Mouse (Mus musculus): ENCODE measurements around the gene Pdcd11.

Pdcd11 gene

DNA sequence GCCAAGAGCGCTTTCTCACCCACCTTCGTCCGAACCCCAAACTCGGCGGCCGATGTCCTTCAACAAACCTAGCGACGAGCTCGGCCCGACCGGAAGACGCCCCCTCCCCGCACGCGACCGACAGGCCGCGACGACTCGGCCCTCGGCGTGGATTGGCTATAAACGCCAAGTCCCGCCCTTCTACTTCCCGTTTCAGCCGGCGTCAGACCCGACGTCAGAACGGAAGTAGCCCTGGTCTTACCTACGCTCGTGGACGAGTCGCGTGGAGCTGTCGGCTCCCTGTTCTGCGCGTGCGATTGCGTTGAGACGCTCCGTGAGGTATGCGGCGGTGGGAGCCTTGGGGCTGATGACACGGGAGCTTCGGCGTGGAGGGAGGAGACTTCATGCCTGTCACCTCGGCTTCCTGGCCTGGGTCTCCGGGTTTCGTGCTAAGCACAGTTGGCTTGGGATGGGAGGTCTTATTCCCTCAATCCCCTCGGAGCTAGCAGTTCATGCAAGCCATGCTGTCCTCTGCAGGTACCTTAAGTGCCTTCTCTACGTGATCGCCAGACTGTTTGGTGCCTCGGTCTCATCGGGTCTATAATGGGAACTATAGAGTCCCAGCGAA is at the start of gene Pdcd11, which contains the start of gene Usmg5:
Pdcd11 (plus strand) TSS at position 219 of the 607 bp plus-strand sequence.
Usmg5 (minus strand) TSS at position 98 of the 607 bp plus-strand sequence.
- peak; percentile 92 to 95 for DNase-seq (ENCODE audit: low spot score in 2 of 2)

DNA sequence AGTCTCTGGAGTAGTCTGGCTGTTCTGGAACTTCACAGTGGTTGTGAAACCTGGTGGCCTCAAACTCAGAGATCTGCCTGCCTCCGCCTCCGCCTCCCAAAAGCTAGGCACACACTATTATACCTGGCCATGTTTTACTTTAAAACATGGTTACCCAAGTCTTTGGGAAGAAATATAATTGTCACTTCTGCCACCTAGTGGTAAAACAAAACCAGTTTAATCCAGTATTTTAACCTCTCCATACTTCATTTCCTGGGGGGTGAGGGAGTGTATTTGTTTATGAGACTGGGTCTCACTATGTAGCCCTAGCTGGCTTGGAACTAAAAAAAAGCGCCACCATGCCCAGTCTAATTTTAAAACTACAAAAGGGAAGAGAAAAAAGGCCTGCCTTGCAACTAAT is 47.0 kb upstream of the Pdcd11 start:
- no peak for DNase-seq (ENCODE audit: low spot score in 2 of 2)

DNA sequence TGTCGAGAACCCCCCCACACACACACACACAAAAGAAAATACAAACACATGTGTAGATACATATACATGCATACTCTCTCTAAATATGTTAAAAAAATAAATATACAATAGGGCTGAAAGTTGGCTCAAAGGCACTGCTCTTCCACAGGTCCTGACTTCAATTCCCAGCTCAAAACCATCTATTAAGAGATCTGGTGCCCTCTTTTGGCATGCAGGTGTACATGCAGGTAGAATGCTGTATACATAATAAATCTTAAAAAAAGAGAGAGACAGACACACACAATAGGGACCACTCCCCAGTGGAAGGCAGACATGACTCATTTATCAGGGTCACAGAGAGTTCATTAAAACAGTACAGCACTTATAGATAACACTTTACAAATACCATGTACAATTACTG is 44.2 kb upstream of the Pdcd11 start:
- DNase-seq (ENCODE audit: low spot score in 2 of 2) = no peak

DNA sequence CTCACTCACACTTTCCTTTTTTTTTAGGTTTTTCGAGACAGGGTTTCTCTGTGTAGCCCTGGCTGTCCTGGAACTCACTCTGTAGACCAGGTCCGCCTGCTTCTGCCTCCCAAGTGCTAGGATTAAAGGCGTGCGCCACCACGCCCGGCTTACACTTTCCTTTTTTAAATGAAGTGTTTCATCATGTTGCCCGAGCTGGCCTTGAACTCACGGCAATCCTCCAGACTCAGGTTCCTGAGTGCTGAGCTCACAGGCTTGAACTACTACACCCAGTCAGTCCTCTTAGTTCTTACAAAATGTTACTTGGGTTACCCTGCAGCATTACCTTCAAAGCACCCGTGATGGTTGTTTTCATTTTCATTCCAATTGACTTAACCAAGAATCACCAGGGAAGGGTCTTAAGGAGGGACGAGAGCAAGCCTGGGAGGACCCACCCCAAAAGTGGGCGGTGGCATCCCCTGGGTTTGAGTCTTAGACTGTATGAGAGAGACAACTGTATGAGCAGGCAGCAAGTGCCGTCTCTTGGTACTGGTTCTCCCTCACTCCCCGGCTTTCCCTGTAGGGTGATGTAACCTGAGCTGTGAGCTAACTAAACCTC is 43.2 kb upstream of the Pdcd11 start:
- DNase-seq (ENCODE audit: low spot score in 2 of 2) = no peak

DNA sequence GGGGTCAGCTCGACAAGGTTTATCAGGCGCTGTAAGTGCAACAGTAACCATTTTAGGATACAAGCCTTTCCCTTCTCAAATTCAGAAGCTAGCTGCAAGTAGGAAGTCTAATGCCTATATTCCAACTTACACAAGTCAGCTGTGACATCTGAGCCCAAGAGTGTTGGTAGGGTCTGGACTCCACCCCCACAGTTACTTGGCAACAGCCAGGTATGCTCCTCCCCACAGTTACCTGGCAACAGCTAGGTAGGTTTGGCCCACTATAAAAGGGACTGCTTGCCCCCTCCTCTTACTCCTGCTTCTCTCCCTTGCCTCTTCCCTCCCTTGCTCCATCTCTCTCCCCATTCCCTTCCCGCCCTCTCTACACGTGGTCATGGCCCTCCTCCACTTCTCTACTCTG is 41.5 kb upstream of the Pdcd11 start:
- DNase-seq (ENCODE audit: low spot score in 2 of 2) = no peak

DNA sequence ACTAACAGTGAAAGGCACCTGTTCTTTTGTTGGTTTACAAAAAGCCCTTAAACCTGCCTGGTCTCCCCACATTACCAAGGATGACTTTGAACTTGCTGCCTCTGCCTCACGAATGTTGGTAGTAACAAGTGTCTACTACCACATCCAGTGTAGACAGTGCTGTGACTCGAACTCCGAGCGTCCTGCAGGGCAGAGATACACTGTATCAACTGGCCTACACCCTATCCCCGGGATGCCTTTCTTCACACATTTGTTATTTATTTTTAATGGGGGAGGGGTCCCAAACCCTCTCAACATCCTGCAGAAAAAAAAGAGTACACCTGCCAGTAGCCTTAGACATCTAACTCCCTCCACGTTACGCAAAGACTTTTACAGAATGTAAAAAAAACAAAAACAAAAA is 40.7 kb upstream of the Pdcd11 start:
- no peak for DNase-seq (ENCODE audit: low spot score in 2 of 2)

DNA sequence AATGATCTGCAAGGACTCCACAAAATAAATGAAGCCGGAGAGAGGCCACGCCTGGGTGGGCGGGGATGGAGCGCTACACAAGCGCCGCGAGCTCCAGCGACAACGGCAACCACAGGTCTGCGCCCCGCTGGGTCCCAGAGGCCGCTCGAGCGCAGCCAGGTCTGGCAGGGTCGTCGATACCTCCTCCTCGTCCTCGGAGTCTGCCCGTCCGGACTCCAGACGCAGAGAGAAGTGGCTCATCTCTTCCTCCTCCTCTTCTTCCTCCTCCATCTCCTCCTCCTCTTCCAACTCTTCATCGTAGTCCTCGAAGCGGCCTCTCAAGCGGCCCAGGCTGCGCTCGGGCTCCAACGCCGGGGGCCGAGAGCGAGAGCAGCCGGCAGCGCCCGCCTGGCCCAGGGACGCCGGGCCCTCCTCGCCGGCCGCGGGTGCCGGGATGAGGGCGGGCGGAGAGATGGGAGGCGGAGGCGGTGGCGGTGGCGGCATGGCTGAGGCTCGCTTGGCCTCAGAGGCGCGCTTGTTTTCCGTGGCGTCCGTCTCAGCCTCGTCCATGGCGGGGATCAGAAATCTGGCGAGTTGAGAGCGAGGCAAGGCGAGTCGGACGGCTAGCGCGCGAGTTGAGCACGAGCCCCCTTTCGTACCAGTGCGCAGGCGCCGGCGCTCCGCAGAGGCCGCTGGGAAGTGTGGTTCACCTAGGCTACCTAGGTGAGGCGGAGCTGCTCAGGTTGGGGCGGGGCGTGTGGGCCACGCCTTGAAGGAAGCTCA is 40.1 kb upstream of the Pdcd11 start, which contains the start of gene Pcgf6:
Pcgf6 (minus strand) TSS at position 636 of the 762 bp plus-strand sequence.
- peak; percentile 77 to 90 for DNase-seq (ENCODE audit: low spot score in 2 of 2)

DNA sequence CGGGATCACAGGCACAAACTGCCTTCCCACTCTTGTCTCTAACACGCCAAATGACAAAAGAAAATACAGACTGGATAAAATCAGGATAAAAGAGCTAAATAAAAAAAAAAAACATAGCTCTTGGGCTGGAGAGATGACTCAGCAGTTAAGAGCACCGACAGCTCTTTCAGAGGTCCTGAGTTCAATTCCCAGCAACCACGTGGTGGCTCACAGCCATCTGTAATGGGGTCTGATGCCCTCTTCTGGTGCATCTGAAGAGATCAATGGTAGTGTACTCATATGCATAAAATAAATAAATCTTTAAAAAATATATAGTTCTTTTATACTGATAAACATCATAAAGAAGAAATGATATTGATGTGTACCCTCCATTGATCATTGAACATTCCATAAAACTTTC is 37.6 kb upstream of the Pdcd11 start:
- DNase-seq (ENCODE audit: low spot score in 2 of 2) = no peak

DNA sequence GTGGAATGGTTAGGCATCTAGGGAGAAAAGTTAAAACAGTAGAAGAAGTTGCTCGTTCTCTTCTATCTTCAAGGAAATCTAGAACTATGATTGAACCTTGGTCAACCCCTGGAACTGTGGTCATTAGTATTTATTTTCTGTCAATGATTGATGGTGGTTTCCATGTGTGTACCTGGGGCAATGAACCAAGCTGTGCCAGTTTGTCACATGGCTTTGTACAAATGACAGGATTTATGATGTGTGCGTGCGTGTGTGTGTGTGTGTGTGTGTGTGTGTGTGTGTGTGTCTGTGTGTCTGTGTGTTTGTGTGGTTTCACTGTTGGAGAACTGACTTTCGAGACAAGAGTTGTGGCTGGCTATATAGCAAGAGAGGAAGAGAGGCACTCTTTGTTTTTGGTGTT is 37.1 kb upstream of the Pdcd11 start:
- no peak for DNase-seq (ENCODE audit: low spot score in 2 of 2)

DNA sequence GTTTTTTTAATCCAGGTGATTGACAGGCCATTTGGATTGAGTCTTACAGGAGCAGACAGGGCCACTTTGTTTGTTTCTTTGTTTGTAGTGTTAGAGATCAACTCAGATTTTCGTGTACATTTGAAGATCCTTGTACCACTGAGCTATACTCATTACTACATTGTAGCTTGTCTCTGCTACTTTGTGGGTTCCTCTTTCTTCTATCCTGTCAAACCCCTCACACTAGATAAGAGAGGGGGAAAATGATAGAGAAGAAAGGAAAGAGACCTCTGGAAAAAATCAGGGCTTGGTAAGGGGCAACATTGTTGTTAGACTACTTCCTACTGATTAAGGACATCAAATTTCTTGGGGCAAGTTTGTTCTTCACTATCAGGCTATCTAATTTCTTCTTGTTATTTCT is 32.9 kb upstream of the Pdcd11 start:
- DNase-seq (ENCODE audit: low spot score in 2 of 2) = no peak

DNA sequence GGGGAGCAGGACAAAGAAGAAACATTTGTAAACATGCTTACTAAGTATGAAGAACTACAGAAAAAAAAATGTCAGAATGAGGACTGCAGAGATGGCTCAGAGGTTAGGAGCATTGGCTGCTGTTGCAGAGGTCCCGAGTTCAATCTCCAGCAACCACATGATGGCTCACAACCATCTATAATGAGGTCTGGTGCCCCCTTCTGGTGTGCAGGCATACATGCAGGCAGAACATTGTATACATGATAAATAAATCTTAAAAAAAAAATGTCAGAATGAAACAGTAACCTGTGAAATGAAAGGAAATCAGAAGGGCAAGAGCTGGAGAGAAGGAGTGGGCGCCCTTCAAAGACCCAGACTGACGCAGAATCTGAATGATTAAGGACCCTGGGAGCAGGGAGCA is 24.7 kb upstream of the Pdcd11 start:
- DNase-seq (ENCODE audit: low spot score in 2 of 2) = no peak

DNA sequence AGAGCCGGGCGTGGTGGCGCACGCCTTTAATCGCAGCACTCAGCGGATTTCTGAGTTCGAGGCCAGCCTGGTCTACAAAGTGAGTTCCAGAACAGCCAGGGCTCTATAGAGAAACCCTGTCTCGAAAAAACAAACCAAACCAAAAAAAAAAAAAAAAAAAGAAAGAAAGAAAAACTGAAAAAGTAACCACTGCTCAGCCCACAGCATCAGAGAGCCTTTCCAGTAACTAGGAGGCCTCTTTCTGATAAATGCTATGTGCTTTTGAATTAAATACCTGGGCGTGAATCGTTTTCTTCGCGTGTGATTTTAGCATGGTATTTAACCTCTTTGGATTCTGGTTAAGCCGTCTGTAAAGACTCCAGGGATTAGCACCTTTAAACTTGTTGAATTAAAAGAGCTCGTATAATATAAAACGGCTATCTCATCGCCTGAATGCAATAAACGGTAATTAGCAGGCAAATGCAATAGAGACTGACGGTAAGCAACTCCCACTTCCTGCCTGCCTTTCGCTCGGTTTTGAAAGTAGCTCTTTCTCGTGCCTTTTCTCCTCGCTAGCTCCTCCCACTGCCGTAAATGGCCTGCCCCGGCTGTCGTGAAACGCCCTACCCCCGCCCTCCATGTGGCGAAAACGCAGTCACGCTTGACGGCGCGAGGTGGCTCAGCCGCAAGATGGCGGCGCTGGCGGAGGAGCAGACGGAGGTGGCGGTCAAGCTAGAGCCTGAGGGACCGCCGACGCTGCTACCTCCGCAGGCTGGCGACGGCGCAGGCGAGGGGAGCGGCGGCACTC is 23.3 kb upstream of the Pdcd11 start, which contains the start of gene Taf5:
Taf5 (plus strand) TSS at position 651 of the 787 bp plus-strand sequence.
- peak; percentile 98 for DNase-seq (ENCODE audit: low spot score in 2 of 2)

DNA sequence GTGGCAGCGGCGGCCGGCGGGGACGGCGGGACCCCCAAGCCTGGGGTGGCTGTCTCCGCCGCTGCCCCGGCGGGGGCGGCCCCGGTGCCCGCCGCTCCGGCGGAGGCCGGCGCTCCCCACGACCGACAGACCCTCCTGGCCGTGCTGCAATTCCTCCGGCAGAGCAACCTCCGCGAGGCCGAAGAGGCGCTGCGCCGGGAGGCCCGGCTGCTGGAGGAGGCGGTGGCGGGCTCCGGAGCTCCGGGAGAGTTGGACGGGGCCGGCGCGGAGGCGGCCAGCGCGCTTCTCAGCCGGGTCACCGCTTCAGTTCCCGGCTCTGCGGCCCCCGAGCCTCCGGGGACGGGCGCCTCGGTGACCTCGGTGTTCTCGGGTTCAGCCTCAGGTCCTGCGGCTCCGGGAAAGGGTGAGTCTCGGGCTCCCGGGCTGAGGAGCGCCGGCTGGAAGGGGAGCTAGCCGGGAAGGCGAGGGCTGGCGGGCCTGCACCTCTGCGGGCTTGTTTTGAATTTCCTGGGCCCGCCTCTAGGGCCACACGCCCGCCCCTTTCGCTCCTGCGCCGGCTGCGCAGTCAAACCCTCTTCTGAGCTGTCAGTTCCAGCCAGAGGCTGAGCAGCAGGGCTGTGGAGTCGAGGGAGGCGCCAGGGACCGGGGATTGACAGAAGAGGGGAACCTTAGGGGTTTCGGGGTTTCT is 22.5 kb upstream of the Pdcd11 start:
- peak; percentile 86 to 93 for DNase-seq (ENCODE audit: low spot score in 2 of 2)

DNA sequence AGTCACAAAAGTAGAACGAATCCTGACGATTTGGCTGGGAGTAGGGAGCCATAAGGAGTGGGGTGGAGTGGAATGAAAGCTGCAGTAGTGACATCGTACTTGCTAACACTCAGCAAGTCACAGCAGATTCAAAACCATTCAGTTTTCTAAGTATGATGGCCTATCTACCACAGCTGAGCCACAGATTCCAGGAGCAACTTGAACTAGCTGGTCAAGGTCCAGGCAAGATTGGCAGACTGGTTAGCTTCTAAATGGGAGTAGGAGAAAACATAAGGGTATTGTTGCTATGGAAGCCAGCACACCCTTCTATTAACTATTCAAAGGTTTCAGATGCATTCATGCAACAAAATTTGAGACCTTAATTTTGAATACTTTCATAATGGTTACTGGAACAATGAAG is 2.3 kb upstream of the Pdcd11 start:
- no peak for DNase-seq (ENCODE audit: low spot score in 2 of 2)

DNA sequence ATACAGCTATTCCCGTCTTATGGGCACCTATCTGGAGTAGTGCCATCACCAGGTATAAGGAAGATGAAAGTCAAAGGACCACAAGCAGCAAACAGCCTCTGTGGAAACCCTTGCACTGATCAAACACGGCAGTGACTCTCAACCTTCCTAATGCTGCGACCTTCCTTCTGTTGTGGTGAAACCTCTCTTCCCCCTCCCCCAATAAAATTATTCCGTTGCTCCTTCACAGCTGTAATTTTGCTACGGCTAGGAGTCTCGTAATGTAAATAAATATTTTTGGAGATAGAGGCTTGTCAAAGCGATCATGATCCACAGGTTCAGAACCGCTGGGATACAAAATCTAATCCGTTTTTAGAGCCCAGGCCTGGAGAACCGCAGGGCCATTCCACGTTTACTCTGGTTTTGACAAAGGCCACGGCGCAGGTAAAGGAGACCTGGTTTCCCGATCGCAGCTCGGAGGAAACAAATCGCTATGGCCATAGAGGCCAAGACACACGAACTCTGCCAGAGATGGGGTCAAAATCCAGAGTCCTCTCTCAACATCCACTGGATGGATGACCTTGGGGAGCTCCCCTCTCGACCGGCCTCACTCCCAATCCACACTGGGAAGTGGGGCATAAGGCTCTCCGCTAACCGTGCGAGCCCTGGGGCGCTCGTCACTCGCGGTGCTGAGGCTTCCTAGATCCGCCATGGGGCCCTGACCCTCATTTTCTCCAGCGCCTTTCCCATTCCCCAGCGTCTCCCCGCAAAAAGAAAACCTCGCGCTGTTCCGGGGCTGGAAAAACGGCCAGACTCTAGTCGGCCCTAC is 646 bp upstream of the Pdcd11 start:
- peak in 1 of 2 experiments; percentile 15 for DNase-seq (ENCODE audit: low spot score in 2 of 2)

DNA sequence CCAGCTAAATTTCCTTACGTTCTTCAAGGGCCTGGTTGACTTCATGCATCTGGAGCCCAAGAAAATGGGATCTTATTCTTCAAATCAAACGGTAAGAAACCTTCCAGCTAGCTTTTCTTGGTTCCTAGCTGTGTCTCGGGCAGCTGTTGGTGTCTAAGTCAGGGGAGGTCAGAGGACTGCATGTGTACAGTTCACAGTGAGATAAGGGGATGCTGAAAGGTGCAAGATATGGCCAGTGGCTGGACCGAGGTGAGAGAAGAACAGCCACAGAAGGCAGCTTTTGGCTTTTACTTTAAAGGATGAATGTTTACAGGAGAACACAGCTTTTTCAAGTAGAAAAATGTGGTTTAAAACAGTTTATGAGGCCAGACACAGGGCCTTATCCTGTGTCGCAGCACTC is 10.5 kb downstream of the Pdcd11 start:
- no peak for DNase-seq (ENCODE audit: low spot score in 2 of 2)

DNA sequence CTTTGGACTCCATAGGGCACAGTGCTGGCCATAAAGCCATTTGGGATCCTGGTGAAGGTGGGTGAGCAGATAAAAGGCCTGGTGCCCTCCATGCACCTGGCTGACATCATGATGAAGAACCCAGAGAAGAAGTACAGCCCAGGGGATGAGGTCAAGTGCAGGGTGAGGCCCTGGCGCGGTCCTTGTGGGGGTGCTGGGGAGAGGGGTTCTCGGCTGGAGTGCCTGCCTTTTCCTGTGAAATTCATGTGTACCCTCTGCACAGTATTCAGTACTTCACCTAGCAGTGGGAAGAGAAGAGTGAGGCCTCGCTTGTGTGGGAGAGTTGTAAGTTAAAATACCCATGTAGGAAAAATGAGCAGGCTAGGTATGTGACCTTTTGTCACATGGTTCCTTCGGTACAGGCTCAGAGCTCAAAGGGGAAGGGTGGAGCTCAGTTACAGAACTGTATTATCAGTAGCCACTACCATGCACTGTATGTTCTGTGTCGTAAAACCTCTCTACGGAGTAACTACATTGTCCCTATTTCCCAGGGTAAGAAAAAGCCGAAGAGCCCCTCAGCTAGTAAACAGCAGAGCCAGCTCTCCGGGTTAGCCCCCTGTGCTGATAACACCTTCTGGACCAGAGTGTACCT is 14.2 kb downstream of the Pdcd11 start:
- no peak for DNase-seq (ENCODE audit: low spot score in 2 of 2)

DNA sequence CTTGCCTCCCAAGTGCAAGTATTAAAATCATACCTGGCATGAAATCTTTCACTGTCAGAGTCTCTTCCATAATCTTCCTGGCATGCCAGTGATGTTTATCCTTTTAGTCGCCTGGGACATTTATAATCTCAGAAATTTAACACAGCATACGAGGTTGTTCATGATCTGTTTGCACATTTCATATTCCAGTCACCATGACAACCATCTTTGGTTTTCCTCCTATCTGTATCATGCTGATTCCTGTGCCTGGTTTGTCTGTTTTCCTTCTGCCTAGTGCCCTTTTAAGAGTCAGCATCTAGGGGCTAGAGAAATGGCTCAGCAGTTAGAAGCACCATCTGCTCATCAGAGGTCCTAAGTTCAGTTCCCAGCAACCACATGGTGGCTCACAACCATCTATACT is 28.1 kb downstream of the Pdcd11 start:
- DNase-seq (ENCODE audit: low spot score in 2 of 2) = no peak

DNA sequence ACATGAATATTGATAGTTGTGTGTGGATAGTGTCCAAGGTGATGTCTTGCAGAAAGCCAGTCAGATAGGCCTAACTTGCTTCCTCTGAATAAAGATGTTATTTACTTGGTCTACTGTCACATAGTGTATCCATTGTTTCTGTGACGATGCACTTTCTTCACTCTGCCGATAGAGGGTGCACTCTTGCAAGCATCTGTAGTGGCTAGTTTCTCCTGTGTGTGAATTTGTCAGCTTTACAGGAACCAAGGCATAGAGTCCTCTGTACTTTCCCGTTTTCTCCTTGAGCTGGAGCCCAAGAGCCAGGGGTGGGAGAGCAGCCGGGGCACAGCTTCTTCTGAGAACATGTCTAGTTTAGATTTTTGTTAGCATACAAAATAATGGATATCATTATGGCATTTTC is 30.5 kb downstream of the Pdcd11 start:
- DNase-seq (ENCODE audit: low spot score in 2 of 2) = peak in 1 of 2 experiments; percentile 59

DNA sequence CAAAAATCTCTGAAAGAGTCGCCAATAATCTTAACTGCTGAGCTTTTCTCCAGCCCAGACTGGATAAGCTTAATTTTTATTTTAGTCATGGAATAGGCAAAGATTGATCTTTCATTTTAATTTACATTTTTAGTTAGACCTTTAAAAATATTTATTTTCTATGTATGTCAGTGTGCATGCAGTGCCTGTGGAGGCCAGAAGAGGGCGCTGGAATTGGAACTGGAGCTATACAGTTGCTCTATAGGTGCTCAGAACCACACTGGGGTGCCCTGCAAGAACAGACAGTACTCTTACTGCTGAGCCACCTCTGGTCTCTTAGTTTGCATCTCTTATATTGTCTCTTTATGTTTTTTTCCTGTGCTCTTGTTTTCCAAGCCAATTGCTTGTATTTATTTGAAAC is 32.2 kb downstream of the Pdcd11 start:
- peak; percentile 50 to 79 for DNase-seq (ENCODE audit: low spot score in 2 of 2)

All from spleen, postnatal 4 days (tissue).